Mouse (Mus musculus) stomach, postnatal 0 days (tissue): Measurements from ENCODE around the gene Olfr548-ps1. TPM values are rescaled to one million over a fixed set of nuclear protein-coding genes. Genes with fewer than 3 reads are reported as not detected.
A peak's percentile ranks its signal among the peaks of the same experiment; 100 is the strongest.

ENCODE experiments used
- ATAC-seq: fragments of 200-750 bp; cut with Nextera tagmentation; 2 replicates; pipeline ENCODE4 v1.8.0; 2017; ENCODE audit not compliant: low FRiP score, low TSS enrichment
- DNase-seq: peaks from one replicate; pipeline ENCODE4 v3.0.0-alpha.2; 2016; ENCODE audit warnings: low spot score
- H3K27ac ChIP-seq: fragments of 300-500 bp; sonication (generic); replicated peaks from 2 replicates; pipeline ENCODE4 v1.5.1; 2014; ENCODE audit warnings: mild to moderate bottlenecking, control low read depth
- H3K27me3 ChIP-seq: fragments of 300-500 bp; sonication (generic); 2 replicates; pipeline ENCODE4 v1.6.1; 2014; ENCODE audit warnings: low read length; ENCODE audit not compliant: control insufficient read depth, insufficient read depth
- H3K36me3 ChIP-seq: fragments of 300-500 bp; sonication (generic); 2 replicates; pipeline ENCODE4 v1.6.1; 2014; ENCODE audit warnings: low read length, mixed read lengths; ENCODE audit not compliant: control insufficient read depth, insufficient read depth
- H3K4me1 ChIP-seq: fragments of 300-500 bp; sonication (generic); replicated peaks from 2 replicates; pipeline ENCODE4 v1.6.1; 2014; ENCODE audit warnings: antibody characterized with exemption; ENCODE audit not compliant: control insufficient read depth, insufficient read depth
- H3K4me2 ChIP-seq: fragments of 300-500 bp; sonication (generic); replicated peaks from 2 replicates; pipeline ENCODE4 v1.6.1; 2014; ENCODE audit warnings: low read depth, mild to moderate bottlenecking, control low read depth, moderate library complexity
- H3K4me3 ChIP-seq: fragments of 300-500 bp; sonication (generic); 2 replicates; pipeline ENCODE4 v1.5.1; 2014; ENCODE audit warnings: low read depth, low read length, control low read depth
- H3K9ac ChIP-seq: fragments of 300-500 bp; sonication (generic); 2 replicates; pipeline ENCODE4 v1.6.1; 2014; ENCODE audit warnings: mild to moderate bottlenecking, low read length, control low read depth, mixed read lengths
- H3K9me3 ChIP-seq: fragments of 300-500 bp; sonication (generic); 2 replicates; pipeline ENCODE4 v1.6.1; 2016; ENCODE audit warnings: low read length; ENCODE audit not compliant: control insufficient read depth
- CTCF ChIP-seq: IDR thresholded peaks from 2 replicates; pipeline ENCODE4 v1.5.1; 2016; ENCODE audit warnings: antibody characterized with exemption, low read depth, mild to moderate bottlenecking, moderate library complexity
- EP300 ChIP-seq: optimal IDR thresholded peaks from 2 replicates; pipeline ENCODE3; 2016; ENCODE audit warnings: antibody characterized with exemption
- WGBS: fragments of 180-500 bp; shearing (Covaris S2); extraction: QIAGEN DNeasy Blood & Tissue Kit; methylation state at CpG from one replicate; pipeline ENCODE4 v1.1.7; 2014; 5-methylcytosine and 5-hydroxymethylcytosine counted together
- polyA plus RNA-seq: library from polyadenylated mRNA; unstranded; fragments of >200 nt; fragmentation: Nextera tagmentation; extraction: Ambion mirVana; gene quantifications from 2 replicates; pipeline ENCODE4 v1.2.1, GENCODE M21; 2015

Gene Olfr548-ps1
- polyA plus RNA-seq, 1 experiment from 2014 or later: not detected

DNA sequence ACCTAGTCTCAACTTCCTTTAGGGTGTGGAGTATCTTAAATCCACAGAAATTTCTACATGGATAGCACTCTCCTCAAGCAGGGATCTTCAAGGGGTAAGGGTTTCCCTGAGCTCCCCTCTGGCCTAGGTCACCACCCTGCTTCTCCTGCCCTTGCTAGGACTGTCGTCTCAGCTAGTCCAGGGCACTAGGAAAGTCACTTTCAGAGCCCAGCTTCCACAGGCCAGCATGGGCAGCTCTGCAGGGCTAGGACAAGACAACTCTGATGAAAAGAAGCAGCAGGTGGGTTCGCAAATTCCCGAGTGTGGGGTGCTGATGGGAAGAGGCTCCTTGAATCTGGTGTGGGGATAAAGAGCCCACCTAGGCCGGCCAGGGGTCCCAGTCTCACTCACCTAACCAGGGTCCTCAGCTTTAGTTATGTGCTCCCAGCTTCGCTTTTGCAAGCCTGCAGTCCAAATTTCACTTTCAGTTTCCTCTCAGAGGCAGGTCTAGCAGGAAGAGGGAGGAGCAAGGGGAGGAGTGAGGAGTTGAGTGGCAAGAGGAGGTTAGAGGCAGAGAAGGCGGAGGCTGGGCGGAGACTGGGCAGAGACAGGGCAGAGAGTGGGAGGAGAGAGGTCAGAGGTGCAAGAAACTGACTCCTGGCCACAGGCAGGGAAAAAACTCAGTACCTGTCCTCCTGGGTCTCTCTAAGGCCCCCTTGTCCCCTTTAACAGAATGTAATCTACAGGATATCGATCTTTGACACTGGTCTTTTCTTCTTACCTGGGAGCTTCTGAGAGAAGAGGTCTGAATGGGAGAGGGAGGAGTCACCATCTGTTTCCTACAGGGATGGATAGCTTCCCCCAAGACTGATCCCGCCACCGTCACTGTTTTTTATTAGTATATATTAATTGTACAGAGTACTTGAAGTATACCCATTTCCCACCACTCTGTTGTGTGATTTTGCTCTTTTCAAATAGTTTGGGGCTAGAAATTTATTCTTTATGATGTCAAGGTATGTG lies 24.6 kb downstream of the Olfr548-ps1 start, which contains the start of gene Trim21:
Gene Trim21, minus strand, starts transcription at position 488 of the 999 bp plus-strand sequence.
- Histone ChIP-seq H3K4me2 (peak within 1 kb of the TSS; percentile 79), H3K4me3 (peak within 1 kb of the TSS; percentile 54), H3K9ac (peak within 1 kb of the TSS; percentile 69), H3K4me1 (no peaks in the 10 kb centered on the region), H3K27me3 (no peaks in the 10 kb centered on the region), H3K36me3 (0 out of 2 replicates have a peak, but pooled peaks cover 2% of the 10 kb centered on the region), H3K9me3 (no peaks in the 10 kb centered on the region), H3K27ac (peak within 1 kb of the TSS; percentile 20)
- WGBS: 14% methylated on average over 10 of the region's 10 CpGs
- TF ChIP-seq CTCF: no peak
- no peak for TF ChIP-seq EP300
- DNase-seq (peak; percentile 89), ATAC-seq (peak; percentile 100)

DNA sequence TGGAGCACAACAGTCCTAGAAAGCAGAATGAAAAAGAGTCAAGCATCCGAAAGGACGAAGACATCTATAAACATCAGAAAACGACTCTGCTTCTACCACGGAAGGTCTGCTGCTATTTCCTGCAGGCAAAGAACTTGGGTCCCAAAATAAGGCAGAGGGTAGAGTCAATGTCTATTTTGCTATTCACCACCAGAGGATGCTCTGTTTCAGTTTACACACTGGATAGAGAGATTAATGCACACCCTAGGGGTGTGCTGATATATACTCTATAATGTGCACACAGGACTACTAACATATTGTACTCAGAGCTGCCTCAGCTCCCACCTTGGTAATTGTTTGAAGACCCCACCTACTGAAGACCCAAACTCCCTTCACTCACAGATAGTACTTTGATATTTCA lies 25.5 kb downstream of the Olfr548-ps1 start:
- DNase-seq (no peak), ATAC-seq (no peak)
- H3K27ac ChIP-seq: no peak overlapping the region
- WGBS: 80% methylated on average over 4 of the region's 4 CpGs
- no peaks in the 10 kb centered on the region for H3K9me3 ChIP-seq
- H3K4me2 ChIP-seq: no peak overlapping the region
- no peaks in the 10 kb centered on the region for H3K4me1 ChIP-seq
- no peak overlapping the region for H3K4me3 ChIP-seq
- H3K9ac ChIP-seq: no peak overlapping the region
- no peaks in the 10 kb centered on the region for H3K27me3 ChIP-seq
- no peak for TF ChIP-seq EP300
- TF ChIP-seq CTCF: peak; percentile 21; the same call in 1 of the 2 replicates
- H3K36me3 ChIP-seq: no peaks in the 10 kb centered on the region

DNA sequence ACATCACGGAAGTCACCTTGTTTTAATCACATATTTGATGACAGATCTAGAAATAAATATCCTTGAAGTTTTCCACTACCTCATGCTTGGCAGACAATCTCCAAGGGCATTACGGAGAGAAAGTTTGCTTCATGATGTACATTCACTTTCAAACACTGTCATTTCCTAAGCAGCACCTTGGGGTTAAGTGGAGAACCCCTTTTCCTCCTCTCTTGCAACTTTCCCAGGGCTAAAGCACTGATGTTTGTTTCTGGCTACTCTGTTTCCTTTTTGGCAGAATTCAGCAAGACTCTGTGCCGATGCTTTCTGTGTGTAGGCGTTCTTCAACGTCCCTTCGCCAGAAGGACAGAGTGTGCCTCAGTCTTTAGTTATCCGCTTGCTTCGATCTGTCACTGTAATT lies 30.4 kb downstream of the Olfr548-ps1 start, which contains the start of gene Olfr550:
Gene Olfr550, plus strand, starts transcription at position 301 of the 400 bp plus-strand sequence.
- TF ChIP-seq EP300 (no peak), CTCF (no peak)
- no peak within 1 kb of the TSS for H3K4me2 ChIP-seq
- H3K27me3 ChIP-seq: no peaks in the 10 kb centered on the region
- DNase-seq (no peak), ATAC-seq (no peak)
- WGBS: 86% methylated on average over 8 of the region's 8 CpGs
- H3K27ac ChIP-seq: no peak within 1 kb of the TSS
- H3K9me3 ChIP-seq: no peaks in the 10 kb centered on the region
- H3K4me3 ChIP-seq: no peak within 1 kb of the TSS
- H3K36me3 ChIP-seq: no peaks in the 10 kb centered on the region
- no peaks in the 10 kb centered on the region for H3K4me1 ChIP-seq
- no peak within 1 kb of the TSS for H3K9ac ChIP-seq

DNA sequence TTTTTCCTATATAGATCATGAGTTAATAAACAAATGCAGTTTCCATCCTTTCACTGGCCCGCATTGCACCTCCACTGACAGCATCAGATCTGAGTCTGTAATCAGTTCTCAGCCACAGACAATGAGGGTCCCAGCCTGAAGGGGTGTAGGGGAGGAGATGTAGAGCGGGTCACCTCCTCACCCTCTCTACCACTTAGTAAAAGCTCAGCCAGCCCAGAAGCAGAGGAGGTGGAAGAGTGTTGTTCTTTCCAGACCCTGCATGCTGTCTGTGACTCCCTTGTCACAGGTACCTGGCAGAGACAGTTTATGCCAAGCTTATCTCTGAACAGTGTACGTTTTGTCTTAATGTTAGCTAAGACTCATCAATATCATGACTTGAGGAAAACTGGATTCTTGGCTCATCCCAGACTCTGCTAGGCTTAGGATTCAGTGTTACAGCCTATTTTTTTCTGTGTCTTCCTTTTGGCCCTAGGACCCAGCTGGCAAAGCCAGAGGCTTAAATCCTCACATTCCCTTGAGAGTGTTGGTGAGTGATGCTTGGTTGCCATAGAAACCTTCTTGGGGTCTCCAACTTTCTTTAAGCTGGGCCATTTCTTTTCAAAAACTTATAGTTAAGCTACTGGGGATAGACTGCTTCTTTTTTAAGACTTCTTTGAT lies 32.6 kb downstream of the Olfr548-ps1 start:
- Histone ChIP-seq H3K27ac (no peak overlapping the region), H3K9me3 (no peaks in the 10 kb centered on the region), H3K4me1 (no peaks in the 10 kb centered on the region), H3K4me3 (no peak overlapping the region), H3K9ac (no peak overlapping the region), H3K4me2 (no peak overlapping the region), H3K36me3 (no peaks in the 10 kb centered on the region), H3K27me3 (no peaks in the 10 kb centered on the region)
- TF ChIP-seq CTCF: no peak
- no peak for TF ChIP-seq EP300
- ATAC-seq: no peak
- 72% methylated on average over 3 of the region's 3 CpGs for WGBS
- no peak for DNase-seq

DNA sequence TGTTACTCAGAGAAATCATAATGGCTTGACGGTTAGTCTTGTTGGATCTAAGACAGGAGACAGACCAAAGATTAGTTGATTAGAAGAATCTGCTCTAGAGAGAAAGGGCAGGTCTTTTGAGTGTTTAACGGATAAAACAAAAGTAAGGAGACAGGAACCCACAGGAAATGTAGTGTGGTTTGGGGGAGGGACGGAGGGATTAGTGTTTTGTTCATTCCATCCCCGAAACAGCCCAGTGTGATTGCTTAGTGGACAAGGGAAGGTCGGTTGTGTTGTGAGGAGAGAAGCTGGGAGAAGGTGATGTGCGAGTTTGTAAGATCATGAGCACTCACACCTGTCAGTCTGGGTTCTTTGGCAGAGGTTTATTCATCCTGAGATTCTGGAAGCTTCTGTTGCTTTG lies 35.3 kb downstream of the Olfr548-ps1 start:
- 57% methylated on average over 6 of the region's 6 CpGs for WGBS
- ATAC-seq: no peak

More for the DNA sequence above, 35.3 kb downstream of the Olfr548-ps1 start:
- TF ChIP-seq CTCF (no peak), EP300 (no peak)
- Histone ChIP-seq H3K4me1 (no peaks in the 10 kb centered on the region), H3K27ac (no peak overlapping the region), H3K9me3 (no peaks in the 10 kb centered on the region), H3K4me2 (no peak overlapping the region), H3K36me3 (no peaks in the 10 kb centered on the region), H3K9ac (no peak overlapping the region), H3K27me3 (no peaks in the 10 kb centered on the region), H3K4me3 (no peak overlapping the region)
- DNase-seq: no peak
